Mouse (Mus musculus) lung, adult 2 months (tissue): ENCODE results near the gene Ilk.

Experiments used
- CTCF ChIP-seq: fragments of 200-500 bp; IDR thresholded peaks from 2 replicates; pipeline ENCODE4 v1.5.1; 2011; ENCODE audit warnings: mild to moderate bottlenecking, low read length, control low read depth; ENCODE audit not compliant: insufficient read depth
- POLR2A ChIP-seq: fragments of 200-500 bp; IDR thresholded peaks from 2 replicates; pipeline ENCODE4 v1.6.1; 2011; ENCODE audit warnings: low read depth, mild to moderate bottlenecking, control low read depth, low read length, borderline replicate concordance; ENCODE audit errors: extremely low read depth

DNA sequence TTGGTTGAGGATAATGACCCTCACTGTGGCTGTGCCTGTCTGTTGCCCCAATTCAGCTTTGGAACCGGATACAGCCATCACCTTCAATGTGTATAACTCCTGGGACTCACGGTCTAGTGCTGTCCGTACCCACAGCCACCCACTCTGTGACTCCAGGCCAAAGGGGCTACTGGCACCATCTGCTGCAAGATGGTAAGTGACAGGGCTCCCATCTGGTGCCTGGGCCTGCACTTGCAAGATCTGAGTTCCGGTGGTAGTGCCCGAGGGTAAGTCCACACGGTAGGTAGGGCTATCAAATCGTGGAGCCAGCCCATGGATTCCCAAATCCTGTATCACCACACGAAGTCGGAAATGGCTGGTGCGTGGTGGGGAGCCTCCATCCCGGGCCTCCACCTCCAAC, 27.9 kb downstream of the Ilk start:
- TF ChIP-seq CTCF (no peak), POLR2A (no peak)
